Comparison of ENCODE assay signal across 10 mouse cellular contexts in genomic region chr1:84506984-84507546, GRCm38 (mm10).
DNase-seq lines count a peak whose midpoint lies in the region; ATAC-seq and TF ChIP-seq lines count a peak whose summit lies in the region.
"Had no signal": no experiment of that assay in that cellular context is flagged by ENCODE, and none has a peak within 500 bp of the region (broad histone marks: within the 10 kb centered on the region; RNA-seq: fewer than 3 reads in every experiment).

No protein-coding gene starts in this region.

- H3K9ac ChIP-seq in embryonic facial prominence, embryonic 14.5 days (ENCODE audit: low read depth, low read length), result no peak overlapping the region
- no peak overlapping the region for H3K9ac ChIP-seq in midbrain, postnatal 0 days (replicated peaks; ENCODE audit: low read length, poor library complexity, severe bottlenecking)
- no peak overlapping the region for H3K9ac ChIP-seq in midbrain, embryonic 15.5 days
- H3K9ac ChIP-seq in kidney, embryonic 14.5 days (ENCODE audit: low read depth, low read length), result no peak overlapping the region
- H3K9ac ChIP-seq in stomach, embryonic 14.5 days (replicated peaks; ENCODE audit: low read depth, low read length), result no peak overlapping the region
- H3K9ac ChIP-seq: embryonic facial prominence, embryonic 13.5 days; neural tube, embryonic 12.5 days had no signal

- no peak for TF ChIP-seq CTCF in midbrain, postnatal 0 days (IDR thresholded peaks at IDR 0.05)

- ATAC-seq in embryonic facial prominence, embryonic 14.5 days (ENCODE audit: low read depth), result peak; percentile 55
- no peak for ATAC-seq in midbrain, postnatal 0 days (ENCODE audit: low FRiP score)
- ATAC-seq in midbrain, embryonic 15.5 days (replicated peaks), result no peak
- peak; percentile 60; the same call in 1 of the 2 replicates for ATAC-seq in kidney, embryonic 14.5 days (ENCODE audit: low FRiP score, low TSS enrichment)
- ATAC-seq in stomach, embryonic 14.5 days (ENCODE audit: insufficient number of reproducible peaks, insufficient read depth, low FRiP score, low read depth), result peak; percentile 28; the same call in 1 of the 2 replicates

- H3K4me3 ChIP-seq in embryonic facial prominence, embryonic 14.5 days (ENCODE audit: low read depth, low read length), result no peak overlapping the region
- no peak overlapping the region for H3K4me3 ChIP-seq in embryonic facial prominence, embryonic 10.5 days
- no peak overlapping the region for H3K4me3 ChIP-seq in midbrain, postnatal 0 days (ENCODE audit: low read depth, low read length)
- no peak overlapping the region for H3K4me3 ChIP-seq in midbrain, embryonic 15.5 days
- no peak overlapping the region for H3K4me3 ChIP-seq in kidney, embryonic 14.5 days (ENCODE audit: low read length)
- no peak overlapping the region for H3K4me3 ChIP-seq in stomach, embryonic 14.5 days (ENCODE audit: low read depth, low read length)
- H3K4me3 ChIP-seq: embryonic facial prominence, embryonic 13.5 days; neural tube, embryonic 12.5 days had no signal

- H3K27ac ChIP-seq in embryonic facial prominence, embryonic 14.5 days (replicated peaks; ENCODE audit: low read depth, low read length), result no peak overlapping the region; the same call in 1 of the 2 replicates
- no peak overlapping the region for H3K27ac ChIP-seq in embryonic facial prominence, embryonic 10.5 days (replicated peaks)
- no peak overlapping the region for H3K27ac ChIP-seq in midbrain, postnatal 0 days (ENCODE audit: low read depth, low read length)
- no peak overlapping the region for H3K27ac ChIP-seq in midbrain, embryonic 15.5 days
- H3K27ac ChIP-seq in kidney, embryonic 14.5 days (ENCODE audit: low read depth, low read length), result no peak overlapping the region
- peak overlapping the region; percentile 39; the same call in 1 of the 2 replicates for H3K27ac ChIP-seq in stomach, embryonic 14.5 days (ENCODE audit: low read length)
- H3K27ac ChIP-seq: embryonic facial prominence, embryonic 13.5 days; neural tube, embryonic 12.5 days had no signal

- H3K4me2 ChIP-seq in embryonic facial prominence, embryonic 14.5 days (ENCODE audit: low read depth, low read length), result no peak overlapping the region
- no peak overlapping the region for H3K4me2 ChIP-seq in midbrain, postnatal 0 days (ENCODE audit: low read depth, low read length, poor library complexity, severe bottlenecking)
- no peak overlapping the region for H3K4me2 ChIP-seq in midbrain, embryonic 15.5 days
- H3K4me2 ChIP-seq in kidney, embryonic 14.5 days (replicated peaks; ENCODE audit: low read depth, low read length), result no peak overlapping the region
- H3K4me2 ChIP-seq in stomach, embryonic 14.5 days (replicated peaks; ENCODE audit: low read depth, low read length), result no peak overlapping the region
- H3K4me2 ChIP-seq: embryonic facial prominence, embryonic 13.5 days; neural tube, embryonic 12.5 days had no signal

- no peaks in the 10 kb centered on the region for H3K27me3 ChIP-seq in embryonic facial prominence, embryonic 14.5 days (replicated peaks; ENCODE audit: control insufficient read depth, insufficient read depth, low read length)
- no peaks in the 10 kb centered on the region for H3K27me3 ChIP-seq in embryonic facial prominence, embryonic 10.5 days (replicated peaks; ENCODE audit: low read depth, poor library complexity, severe bottlenecking)
- H3K27me3 ChIP-seq in midbrain, postnatal 0 days (ENCODE audit: insufficient read depth, low read length), result no peaks in the 10 kb centered on the region
- H3K27me3 ChIP-seq in midbrain, embryonic 15.5 days (replicated peaks), result no peaks in the 10 kb centered on the region
- no peaks in the 10 kb centered on the region for H3K27me3 ChIP-seq in kidney, embryonic 14.5 days (ENCODE audit: control insufficient read depth, insufficient read depth, low read length)
- no peaks in the 10 kb centered on the region for H3K27me3 ChIP-seq in stomach, embryonic 14.5 days (ENCODE audit: control insufficient read depth, insufficient read depth, low read length)
- H3K27me3 ChIP-seq: embryonic facial prominence, embryonic 13.5 days; neural tube, embryonic 12.5 days had no signal

- no peaks in the 10 kb centered on the region for H3K36me3 ChIP-seq in embryonic facial prominence, embryonic 14.5 days (ENCODE audit: control insufficient read depth, insufficient read depth, low read length)
- H3K36me3 ChIP-seq in embryonic facial prominence, embryonic 10.5 days (replicated peaks), result no peaks in the 10 kb centered on the region
- H3K36me3 ChIP-seq in midbrain, postnatal 0 days (ENCODE audit: insufficient read depth, low read length), result no peaks in the 10 kb centered on the region
- no peaks in the 10 kb centered on the region for H3K36me3 ChIP-seq in midbrain, embryonic 15.5 days (replicated peaks)
- no peaks in the 10 kb centered on the region for H3K36me3 ChIP-seq in kidney, embryonic 14.5 days (ENCODE audit: control insufficient read depth, insufficient read depth, low read length)
- no peaks in the 10 kb centered on the region for H3K36me3 ChIP-seq in stomach, embryonic 14.5 days (ENCODE audit: control insufficient read depth, insufficient read depth, low read length)
- H3K36me3 ChIP-seq: embryonic facial prominence, embryonic 13.5 days; neural tube, embryonic 12.5 days had no signal

- peak; percentile 83 for DNase-seq in embryonic facial prominence, embryonic 14.5 days (ENCODE audit: low spot score)
- no peak for DNase-seq in embryonic facial prominence, embryonic 10.5 days (ENCODE audit: low spot score)
- peak; percentile 34 for DNase-seq in midbrain, postnatal 0 days (ENCODE audit: low spot score)
- no peak for DNase-seq in layer of hippocampus, postnatal 36 days
- no peak for DNase-seq in cerebellum, adult 11 months

- WGBS in embryonic facial prominence, embryonic 14.5 days, result 31% methylated on average over 6 of the region's 6 CpGs
- WGBS in embryonic facial prominence, embryonic 10.5 days, result 61% methylated on average over 6 of the region's 6 CpGs
- 62% methylated on average over 6 of the region's 6 CpGs for WGBS in midbrain, postnatal 0 days
- WGBS in midbrain, embryonic 15.5 days, result 67% methylated on average over 6 of the region's 6 CpGs
- 36% methylated on average over 6 of the region's 6 CpGs for WGBS in kidney, embryonic 14.5 days
- 29% methylated on average over 6 of the region's 6 CpGs for WGBS in stomach, embryonic 14.5 days

- peaks cover 12% of the 10 kb centered on the region for H3K4me1 ChIP-seq in embryonic facial prominence, embryonic 14.5 days (ENCODE audit: control insufficient read depth, insufficient read depth, low read length)
- H3K4me1 ChIP-seq in embryonic facial prominence, embryonic 10.5 days, result no peaks in the 10 kb centered on the region; the same call in 1 of the 2 replicates
- no peaks in the 10 kb centered on the region for H3K4me1 ChIP-seq in midbrain, postnatal 0 days (ENCODE audit: insufficient read depth, low read length)
- no peaks in the 10 kb centered on the region for H3K4me1 ChIP-seq in midbrain, embryonic 15.5 days
- H3K4me1 ChIP-seq in kidney, embryonic 14.5 days (ENCODE audit: control insufficient read depth, insufficient read depth, low read length), result no peaks in the 10 kb centered on the region
- H3K4me1 ChIP-seq in stomach, embryonic 14.5 days (ENCODE audit: control insufficient read depth, insufficient read depth, low read length), result peaks cover 8% of the 10 kb centered on the region; the same call in 1 of the 2 replicates

- H3K9me3 ChIP-seq in embryonic facial prominence, embryonic 14.5 days (ENCODE audit: control insufficient read depth, low read length), result no peaks in the 10 kb centered on the region
- H3K9me3 ChIP-seq in embryonic facial prominence, embryonic 10.5 days, result no peaks in the 10 kb centered on the region
- no peaks in the 10 kb centered on the region for H3K9me3 ChIP-seq in midbrain, postnatal 0 days (ENCODE audit: low read length)
- H3K9me3 ChIP-seq in midbrain, embryonic 15.5 days, result no peaks in the 10 kb centered on the region
- H3K9me3 ChIP-seq in kidney, embryonic 14.5 days (ENCODE audit: control insufficient read depth, low read length), result no peaks in the 10 kb centered on the region
- H3K9me3 ChIP-seq in stomach, embryonic 14.5 days (ENCODE audit: control insufficient read depth, low read depth, low read length), result no peaks in the 10 kb centered on the region
- H3K9me3 ChIP-seq: embryonic facial prominence, embryonic 13.5 days; neural tube, embryonic 12.5 days had no signal

Comparison
In these comparisons a context has a peak if more than half of its experiments do, and no peak if none do; other contexts are left out.
1. DNase-seq: peak in embryonic facial prominence, embryonic 14.5 days (single experiment) and midbrain, postnatal 0 days (single experiment); none in embryonic facial prominence, embryonic 10.5 days (single experiment), layer of hippocampus, postnatal 36 days (0 of 2) and cerebellum, adult 11 months (single experiment).
2. ATAC-seq: peak in embryonic facial prominence, embryonic 14.5 days (single experiment), kidney, embryonic 14.5 days (single experiment) and stomach, embryonic 14.5 days (single experiment); none in midbrain, postnatal 0 days (single experiment) and midbrain, embryonic 15.5 days (single experiment).